Mouse (Mus musculus): Measurements from ENCODE around the gene Fgf12. TPM values are rescaled to one million over a fixed set of nuclear protein-coding genes. Genes with fewer than 3 reads are reported as not detected.

Fgf12 gene
- polyA plus RNA-seq, 1 experiment = not detected

- Histone ChIP-seq H3K36me3 (ENCODE audit: control insufficient read depth, insufficient read depth, low read length, poor library complexity, severe bottlenecking) (no peaks in the 10 kb centered on the region), H3K27me3 (ENCODE audit: control insufficient read depth, insufficient read depth, low read length, poor library complexity, severe bottlenecking) (no peaks in the 10 kb centered on the region), H3K9ac (ENCODE audit: low read depth, poor library complexity, severe bottlenecking) (no peak overlapping the region), H3K9me3 (replicated peaks; ENCODE audit: control insufficient read depth, insufficient read depth, low read length, poor library complexity, severe bottlenecking) (no peaks in the 10 kb centered on the region), H3K4me1 (ENCODE audit: control insufficient read depth, insufficient read depth, low read length) (no peaks in the 10 kb centered on the region), H3K27ac (ENCODE audit: insufficient read depth, low read length) (no peak overlapping the region), H3K4me3 (ENCODE audit: low read depth, low read length) (no peak overlapping the region)
- TF ChIP-seq POLR2A (IDR thresholded peaks at IDR 0.05; ENCODE audit: insufficient read depth, low read length) = no peak
- TF ChIP-seq EP300 (IDR thresholded peaks at IDR 0.05; ENCODE audit: insufficient read depth, low read depth, low read length) = no peak
- no peak for TF ChIP-seq CTCF (IDR thresholded peaks at IDR 0.05; ENCODE audit: low read depth, low read length)
Observed at GRCm38 (mm10) chr16:28601723-28602122, 151.1 kb downstream of the Fgf12 start.

- Histone ChIP-seq H3K4me3 (ENCODE audit: low read depth, low read length) (no peak overlapping the region), H3K36me3 (ENCODE audit: control insufficient read depth, insufficient read depth, low read length, poor library complexity, severe bottlenecking) (no peaks in the 10 kb centered on the region), H3K27ac (ENCODE audit: insufficient read depth, low read length) (no peak overlapping the region), H3K4me1 (ENCODE audit: control insufficient read depth, insufficient read depth, low read length) (no peaks in the 10 kb centered on the region), H3K9me3 (replicated peaks; ENCODE audit: control insufficient read depth, insufficient read depth, low read length, poor library complexity, severe bottlenecking) (no peaks in the 10 kb centered on the region), H3K9ac (ENCODE audit: low read depth, poor library complexity, severe bottlenecking) (no peak overlapping the region), H3K27me3 (ENCODE audit: control insufficient read depth, insufficient read depth, low read length, poor library complexity, severe bottlenecking) (no peaks in the 10 kb centered on the region; the same call in 1 of the 2 replicates)
- no peak for TF ChIP-seq POLR2A (IDR thresholded peaks at IDR 0.05; ENCODE audit: insufficient read depth, low read length)
- no peak for TF ChIP-seq CTCF (IDR thresholded peaks at IDR 0.05; ENCODE audit: low read depth, low read length)
- no peak for TF ChIP-seq EP300 (IDR thresholded peaks at IDR 0.05; ENCODE audit: insufficient read depth, low read depth, low read length)
Observed at GRCm38 (mm10) chr16:28596112-28596511, 156.8 kb downstream of the Fgf12 start.

DNA sequence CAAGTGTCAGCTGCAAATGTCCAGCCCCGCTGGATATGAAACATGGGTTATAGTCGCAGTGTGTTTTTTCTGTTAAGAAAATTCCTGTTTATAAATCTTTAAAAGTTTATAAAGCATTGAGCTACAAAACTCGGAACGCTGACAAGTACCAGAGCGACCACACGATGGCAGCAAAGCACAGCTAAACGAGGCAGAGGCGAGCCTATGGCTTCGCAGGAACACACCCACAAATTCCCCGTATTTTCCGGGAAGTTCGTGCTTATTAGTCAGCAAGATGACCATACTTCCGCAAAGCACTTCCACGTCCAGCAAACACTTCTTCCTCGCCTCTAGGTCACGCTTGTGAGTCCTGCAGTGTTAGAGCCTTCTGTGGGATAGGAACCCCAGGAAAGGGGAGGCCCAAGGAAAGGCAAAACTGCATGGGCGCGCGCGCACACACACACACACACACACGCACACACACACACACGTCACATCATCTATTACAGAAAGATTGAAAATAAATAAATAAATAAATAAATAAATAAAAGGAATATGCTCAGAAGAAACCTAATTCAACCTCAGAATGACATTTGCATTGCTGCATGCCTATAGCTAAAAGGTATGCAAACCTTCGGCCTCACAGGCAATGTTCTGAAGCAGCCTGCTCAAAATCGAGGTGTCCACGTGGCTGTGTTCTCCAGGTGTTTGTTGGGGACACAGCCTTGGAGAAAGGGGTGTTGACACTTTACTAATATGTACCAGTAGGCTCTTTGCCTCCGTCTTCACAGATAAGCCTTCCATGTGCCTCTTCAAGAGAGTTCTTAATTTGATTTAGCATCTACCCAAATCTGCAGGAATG, 159.6 kb downstream of the Fgf12 start:
- H3K36me3 ChIP-seq (ENCODE audit: control insufficient read depth, insufficient read depth, low read length, poor library complexity, severe bottlenecking) = no peaks in the 10 kb centered on the region
- H3K4me3 ChIP-seq (ENCODE audit: low read depth, low read length) = peak overlapping the region; percentile 44
- no peaks in the 10 kb centered on the region; the same call in 1 of the 2 replicates for H3K27me3 ChIP-seq (ENCODE audit: control insufficient read depth, insufficient read depth, low read length, poor library complexity, severe bottlenecking)
- H3K27ac ChIP-seq (ENCODE audit: insufficient read depth, low read length) = no peak overlapping the region
- H3K9ac ChIP-seq (ENCODE audit: low read depth, poor library complexity, severe bottlenecking) = no peak overlapping the region
- TF ChIP-seq EP300 (IDR thresholded peaks at IDR 0.05; ENCODE audit: insufficient read depth, low read depth, low read length) = no peak
- peak; percentile 79 for TF ChIP-seq CTCF (IDR thresholded peaks at IDR 0.05; ENCODE audit: low read depth, low read length)
- no peaks in the 10 kb centered on the region for H3K4me1 ChIP-seq (ENCODE audit: control insufficient read depth, insufficient read depth, low read length)
- no peaks in the 10 kb centered on the region for H3K9me3 ChIP-seq (replicated peaks; ENCODE audit: control insufficient read depth, insufficient read depth, low read length, poor library complexity, severe bottlenecking)

DNA sequence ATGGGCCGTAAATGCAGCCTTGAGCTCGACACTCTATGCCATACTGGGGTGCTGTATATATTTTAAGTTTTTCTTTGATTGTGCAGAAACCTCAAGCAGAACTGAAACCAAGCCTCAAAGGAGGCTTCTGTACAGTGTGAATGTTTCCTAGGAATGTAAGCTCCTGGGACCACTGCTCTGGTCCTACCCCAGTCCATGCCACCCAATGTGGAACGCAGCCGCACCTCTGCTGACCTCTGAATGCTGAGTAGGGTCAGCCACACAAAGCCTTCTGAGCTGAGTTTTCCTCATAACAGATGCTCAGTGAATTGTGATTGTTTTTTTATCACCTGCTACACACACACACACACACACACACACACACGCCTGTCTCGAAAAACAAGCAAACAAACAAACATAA, 160.4 kb downstream of the Fgf12 start:
- Histone ChIP-seq H3K27me3 (ENCODE audit: control insufficient read depth, insufficient read depth, low read length, poor library complexity, severe bottlenecking) (peaks cover 2% of the 10 kb centered on the region), H3K9me3 (replicated peaks; ENCODE audit: control insufficient read depth, insufficient read depth, low read length, poor library complexity, severe bottlenecking) (no peaks in the 10 kb centered on the region), H3K4me1 (ENCODE audit: control insufficient read depth, insufficient read depth, low read length) (no peaks in the 10 kb centered on the region), H3K4me3 (ENCODE audit: low read depth, low read length) (no peak overlapping the region), H3K9ac (ENCODE audit: low read depth, poor library complexity, severe bottlenecking) (no peak overlapping the region), H3K27ac (ENCODE audit: insufficient read depth, low read length) (no peak overlapping the region), H3K36me3 (ENCODE audit: control insufficient read depth, insufficient read depth, low read length, poor library complexity, severe bottlenecking) (no peaks in the 10 kb centered on the region)
- TF ChIP-seq POLR2A (IDR thresholded peaks at IDR 0.05; ENCODE audit: insufficient read depth, low read length) (no peak), EP300 (IDR thresholded peaks at IDR 0.05; ENCODE audit: insufficient read depth, low read depth, low read length) (no peak), CTCF (IDR thresholded peaks at IDR 0.05; ENCODE audit: low read depth, low read length) (no peak)

GRCm38 (mm10) chr16:28591583-28591982, 161.3 kb downstream of the Fgf12 start:
- Histone ChIP-seq H3K9me3 (replicated peaks; ENCODE audit: control insufficient read depth, insufficient read depth, low read length, poor library complexity, severe bottlenecking) (no peaks in the 10 kb centered on the region), H3K4me3 (ENCODE audit: low read depth, low read length) (no peak overlapping the region), H3K36me3 (ENCODE audit: control insufficient read depth, insufficient read depth, low read length, poor library complexity, severe bottlenecking) (no peaks in the 10 kb centered on the region), H3K27me3 (ENCODE audit: control insufficient read depth, insufficient read depth, low read length, poor library complexity, severe bottlenecking) (peaks cover 2% of the 10 kb centered on the region), H3K4me1 (ENCODE audit: control insufficient read depth, insufficient read depth, low read length) (no peaks in the 10 kb centered on the region), H3K27ac (ENCODE audit: insufficient read depth, low read length) (no peak overlapping the region), H3K9ac (ENCODE audit: low read depth, poor library complexity, severe bottlenecking) (no peak overlapping the region)
- TF ChIP-seq POLR2A (IDR thresholded peaks at IDR 0.05; ENCODE audit: insufficient read depth, low read length) (no peak), CTCF (IDR thresholded peaks at IDR 0.05; ENCODE audit: low read depth, low read length) (no peak), EP300 (IDR thresholded peaks at IDR 0.05; ENCODE audit: insufficient read depth, low read depth, low read length) (no peak)

DNA sequence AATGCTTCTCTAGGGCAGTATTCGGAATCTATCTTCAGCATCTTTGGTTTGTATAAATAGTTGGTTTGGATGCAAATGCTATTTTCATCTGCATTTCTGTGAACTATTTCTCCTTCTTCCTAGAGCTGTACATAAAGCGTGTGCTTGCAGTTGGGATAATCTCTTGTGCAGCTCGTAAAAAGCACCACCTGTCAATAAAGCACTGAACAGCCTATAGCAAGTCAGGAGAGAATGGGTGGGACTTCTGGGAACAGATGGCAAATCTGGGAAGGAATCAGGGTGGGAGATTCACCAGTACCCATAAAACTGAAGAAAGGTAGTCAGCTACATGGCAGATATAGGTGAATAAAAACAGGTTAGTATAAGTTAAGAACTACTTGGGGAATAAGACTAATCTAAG, 180.7 kb downstream of the Fgf12 start:
- TF ChIP-seq EP300 (IDR thresholded peaks at IDR 0.05; ENCODE audit: insufficient read depth, low read depth, low read length) = no peak
- TF ChIP-seq POLR2A (IDR thresholded peaks at IDR 0.05; ENCODE audit: insufficient read depth, low read length) = no peak
- TF ChIP-seq CTCF (IDR thresholded peaks at IDR 0.05; ENCODE audit: low read depth, low read length) = no peak
- Histone ChIP-seq H3K27ac (ENCODE audit: insufficient read depth, low read length) (no peak overlapping the region), H3K9ac (ENCODE audit: low read depth, poor library complexity, severe bottlenecking) (no peak overlapping the region), H3K36me3 (ENCODE audit: control insufficient read depth, insufficient read depth, low read length, poor library complexity, severe bottlenecking) (no peaks in the 10 kb centered on the region), H3K9me3 (replicated peaks; ENCODE audit: control insufficient read depth, insufficient read depth, low read length, poor library complexity, severe bottlenecking) (no peaks in the 10 kb centered on the region; the same call in 1 of the 2 replicates), H3K4me3 (ENCODE audit: low read depth, low read length) (no peak overlapping the region), H3K27me3 (ENCODE audit: control insufficient read depth, insufficient read depth, low read length, poor library complexity, severe bottlenecking) (no peaks in the 10 kb centered on the region), H3K4me1 (ENCODE audit: control insufficient read depth, insufficient read depth, low read length) (no peaks in the 10 kb centered on the region)

All from ES-Bruce4 (cell line).